Comparison of ENCODE assay signal across 29 mouse cellular contexts in the genomic region with DNA sequence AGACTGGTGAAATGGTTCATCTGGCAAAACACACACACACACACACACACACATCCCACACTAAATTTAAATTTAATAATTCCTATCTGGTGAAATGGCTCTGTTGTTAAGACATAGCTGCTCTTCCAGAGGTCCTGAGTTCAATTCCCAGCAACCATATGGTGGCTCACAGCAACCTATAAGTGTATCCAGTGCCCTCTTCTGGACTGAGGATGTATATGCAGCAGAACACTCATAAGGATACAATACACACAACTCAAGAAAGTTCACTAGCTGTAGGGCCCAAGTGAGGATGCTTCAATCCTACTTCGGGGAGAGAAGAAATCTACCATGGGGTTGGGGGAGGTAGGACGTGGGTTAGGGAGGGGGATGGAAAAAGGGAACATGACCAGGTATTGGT. TPM values are rescaled to one million over a fixed set of nuclear protein-coding genes. Genes with fewer than 3 reads are reported as not detected.
DNase-seq lines count a peak whose midpoint lies in the region; ATAC-seq and TF ChIP-seq lines count a peak whose summit lies in the region.
"Had no signal": no experiment of that assay in that cellular context is flagged by ENCODE, and none has a peak within 500 bp of the region (broad histone marks: within the 10 kb centered on the region; RNA-seq: fewer than 3 reads in every experiment).

No protein-coding gene starts in this region.

- DNase-seq in gastrocnemius, adult 2 months = no peak
- DNase-seq in gastrocnemius, postnatal 25 days = no peak
- peak; percentile 3 for DNase-seq in thymus, postnatal 14 days
- no peak for DNase-seq in thymus, adult 18-20 months
- DNase-seq in ZHBTc4 (ENCODE audit: low read depth, low spot score) = peak; percentile 1
- DNase-seq in testis, postnatal 10 days (ENCODE audit: low spot score) = no peak
- DNase-seq: adrenal gland, adult 2 months; adrenal gland, postnatal 36 days; cerebellum, adult 8-10 months; cerebellum, postnatal 25 days; heart, postnatal 14 days; kidney, adult 2 months; kidney, postnatal 10 days; layer of hippocampus, adult 9-11 months; liver; lung, postnatal 36 days; retina, postnatal 1 day; right cerebral cortex, postnatal 14 days had no signal

- intact Hi-C loops in gastrocnemius, adult 2 months (cut with DNase I) = loop anchor here (10.0 kb wide), 1 partner anchor 121 kb away; no protein-coding TSS in a partner anchor

- peak; percentile 39 for TF ChIP-seq CTCF in gastrocnemius, adult 2 months (IDR thresholded peaks at IDR 0.05)

- no peak overlapping the region for H3K27ac ChIP-seq in gastrocnemius, adult 2 months
- H3K27ac ChIP-seq: forebrain, embryonic 15.5 days; hindbrain, embryonic 10.5 days; hindbrain, embryonic 15.5 days; intestine, embryonic 15.5 days; liver, embryonic 15.5 days; midbrain, embryonic 13.5 days; neural tube, embryonic 15.5 days; stomach, embryonic 15.5 days had no signal

- no peak overlapping the region for H3K4me3 ChIP-seq in gastrocnemius, adult 2 months
- H3K4me3 ChIP-seq: forebrain, embryonic 15.5 days; hindbrain, embryonic 10.5 days; hindbrain, embryonic 15.5 days; intestine, embryonic 15.5 days; liver, embryonic 15.5 days; megakaryocyte, embryonic 14.5 days; midbrain, embryonic 13.5 days; neural tube, embryonic 15.5 days; stomach, embryonic 15.5 days had no signal

- no peak for ATAC-seq in megakaryocyte-erythroid progenitor cell, adult 5-6 weeks (replicated peaks; ENCODE audit: low FRiP score, low TSS enrichment, poor library complexity, severe bottlenecking)
- ATAC-seq in erythroblast, adult 5-6 weeks (replicated peaks; ENCODE audit: low FRiP score, poor library complexity, severe bottlenecking) = no peak
- ATAC-seq: forebrain, embryonic 15.5 days; intestine, embryonic 15.5 days; midbrain, embryonic 13.5 days had no signal

RNA-seq across cellular contexts. Expression of a gene that starts 22.1 kb away (rescaled TPM):
- 1 to 10 TPM; 3.5 to 3.8 TPM for total RNA-seq in gastrocnemius, adult 2 months (2021)
- total RNA-seq in gastrocnemius, postnatal 25 days (2021) = 1 to 10 TPM; 3.6 to 4.4 TPM
- 8.0 and 13.1 TPM in 2 replicates for total RNA-seq in megakaryocyte-erythroid progenitor cell, adult 5-6 weeks (2014; fragmentation: Nextera tagmentation)
- total RNA-seq in megakaryocyte-erythroid progenitor cell, adult 5-6 weeks (2017) = 5.6 and 7.5 TPM in 2 replicates
- total RNA-seq in erythroblast, adult 5-6 weeks (2015; ENCODE audit: low replicate concordance) = 1.5 and 2.3 TPM in 2 replicates
- total RNA-seq in erythroblast, adult 5-6 weeks (2017; ENCODE audit: low replicate concordance) = 1.5 TPM in 1 of 2 replicates, not detected in the other

Comparison
In these comparisons a context has a peak if more than half of its experiments do, and no peak if none do; other contexts are left out.
1. DNase-seq: peak in thymus, postnatal 14 days (single experiment) and ZHBTc4 (single experiment); none in gastrocnemius, adult 2 months (single experiment), gastrocnemius, postnatal 25 days (single experiment), thymus, adult 18-20 months (0 of 2) and testis, postnatal 10 days (single experiment).